Mouse (Mus musculus): ENCODE measurements around the gene Olfr742.

Olfr742 gene

DNA sequence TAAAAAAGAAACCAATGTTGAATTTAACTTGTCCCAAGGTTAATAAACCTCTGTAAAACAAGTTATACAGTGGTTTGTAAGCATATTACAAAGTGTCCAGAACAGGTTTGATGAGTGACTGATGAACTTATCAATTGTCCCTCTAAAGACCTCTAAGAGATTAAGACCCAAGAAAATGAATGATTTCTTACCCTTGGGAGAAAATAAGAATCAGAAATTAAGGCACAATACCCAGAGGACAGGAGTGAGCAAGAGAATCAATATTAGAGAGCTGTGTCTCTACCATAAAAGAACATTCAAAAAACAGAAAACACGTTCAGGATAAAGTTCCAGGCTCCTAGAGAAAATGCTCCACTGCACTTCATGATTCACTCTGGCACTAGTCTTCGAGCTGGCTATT, at the start of gene Olfr742:
Gene Olfr742, plus strand, starts transcription at position 301 of the 400 bp plus-strand sequence.
- no peak for DNase-seq (ENCODE audit: low spot score)

DNA sequence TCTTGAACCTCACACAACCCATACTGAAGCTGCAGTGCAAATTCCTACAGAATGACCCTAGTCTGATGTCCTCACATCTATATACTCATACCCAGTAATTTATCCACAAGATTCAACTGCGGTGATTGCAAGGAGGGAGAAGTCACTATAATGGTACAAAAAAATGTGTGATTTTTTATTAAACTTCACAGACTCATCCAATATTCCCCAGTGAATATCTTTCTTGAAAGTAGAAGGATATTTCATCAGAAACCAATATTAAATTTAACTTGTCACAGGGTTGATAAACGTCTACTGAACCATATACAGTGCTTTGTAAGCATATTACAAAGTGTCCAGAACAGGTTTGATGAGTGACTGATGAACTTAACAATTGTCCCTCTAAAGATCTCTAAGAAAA, 31.0 kb upstream of the Olfr742 start, which contains the start of gene Olfr741:
Gene Olfr741, plus strand, starts transcription at position 301 of the 400 bp plus-strand sequence.
- no peak for DNase-seq (ENCODE audit: low spot score)

DNA sequence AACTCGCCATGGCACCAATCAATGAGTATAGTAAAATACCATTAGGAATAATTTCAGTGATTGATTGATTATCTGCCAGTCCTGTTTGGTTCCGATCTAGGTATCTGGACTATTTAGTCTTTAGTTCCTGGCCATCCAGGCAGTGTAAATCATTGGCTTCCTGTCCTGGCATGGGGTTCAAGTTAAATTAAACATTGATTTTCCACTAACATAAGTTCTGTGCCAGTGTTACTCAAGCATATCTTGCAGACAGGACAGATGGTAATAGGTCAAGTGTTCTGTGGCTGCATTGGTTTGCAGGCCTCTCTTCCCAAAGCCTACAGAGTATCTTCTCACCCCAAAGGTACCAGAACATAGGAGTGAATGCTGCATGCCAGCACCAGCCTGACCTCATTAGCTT, 25.0 kb upstream of the Olfr742 start:
- no peak for DNase-seq (ENCODE audit: low spot score)

DNA sequence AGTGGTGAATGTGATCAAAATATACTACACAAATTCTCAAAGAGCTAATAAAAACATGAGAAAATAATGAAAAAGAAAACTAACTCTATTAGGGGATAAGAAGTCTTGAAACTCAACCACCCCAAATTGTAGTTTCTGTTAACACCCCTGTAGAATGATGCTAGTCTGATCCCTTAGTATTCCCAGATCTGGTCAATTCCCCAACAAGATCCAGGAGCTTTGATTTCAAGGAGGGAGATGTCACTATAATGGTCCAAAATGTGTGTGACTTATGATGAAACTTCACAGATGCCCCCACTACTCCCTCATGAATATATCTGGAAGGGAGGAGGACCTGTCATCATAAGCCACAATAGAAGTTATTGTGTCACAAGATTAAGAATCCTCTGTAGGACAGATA, 18.1 kb downstream of the Olfr742 start, which contains the start of gene Olfr743:
Gene Olfr743, plus strand, starts transcription at position 301 of the 400 bp plus-strand sequence.
- DNase-seq (ENCODE audit: low spot score) = no peak

DNA sequence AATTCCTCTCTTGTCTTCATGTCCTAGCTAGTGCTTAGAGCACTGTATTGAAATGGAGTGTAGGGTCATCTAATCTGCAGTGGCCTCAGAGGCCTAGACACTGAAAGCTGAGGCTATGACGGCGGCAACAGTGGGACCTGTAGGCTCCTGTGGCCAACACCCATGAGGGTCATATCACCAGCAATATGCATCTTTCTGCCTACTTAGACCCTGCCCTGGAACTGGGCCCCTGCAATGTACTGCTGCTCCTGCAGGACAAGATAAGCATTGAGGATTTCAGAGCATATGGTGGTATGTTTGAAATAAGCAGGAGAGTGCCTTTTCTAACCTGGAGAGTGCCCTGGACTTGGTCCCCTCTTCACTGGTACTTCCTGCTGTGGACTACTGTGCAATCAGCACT, 49.3 kb downstream of the Olfr742 start:
- no peak for DNase-seq (ENCODE audit: low spot score)

Data from testis, postnatal 14 days (tissue).